Mouse (Mus musculus) heart, adult 10 weeks (tissue): ENCODE measurements around the gene Cct7. TPM values are rescaled to one million over a fixed set of nuclear protein-coding genes. Genes with fewer than 3 reads are reported as not detected.

Source experiments
- polyA plus RNA-seq: library from polyadenylated mRNA; stranded (reverse); fragments of 350-450 nt; fragmentation: Illumina TruSeq; extraction: RNeasy Lipid Tissue Mini Kit (QIAGEN cat#74804); gene quantifications from one replicate; pipeline ENCODE4 v1.2.3, GENCODE M21; 2014; ENCODE audit warnings: low read depth, low replicate concordance

Gene Cct7
- polyA plus RNA-seq: 156 TPM

DNA sequence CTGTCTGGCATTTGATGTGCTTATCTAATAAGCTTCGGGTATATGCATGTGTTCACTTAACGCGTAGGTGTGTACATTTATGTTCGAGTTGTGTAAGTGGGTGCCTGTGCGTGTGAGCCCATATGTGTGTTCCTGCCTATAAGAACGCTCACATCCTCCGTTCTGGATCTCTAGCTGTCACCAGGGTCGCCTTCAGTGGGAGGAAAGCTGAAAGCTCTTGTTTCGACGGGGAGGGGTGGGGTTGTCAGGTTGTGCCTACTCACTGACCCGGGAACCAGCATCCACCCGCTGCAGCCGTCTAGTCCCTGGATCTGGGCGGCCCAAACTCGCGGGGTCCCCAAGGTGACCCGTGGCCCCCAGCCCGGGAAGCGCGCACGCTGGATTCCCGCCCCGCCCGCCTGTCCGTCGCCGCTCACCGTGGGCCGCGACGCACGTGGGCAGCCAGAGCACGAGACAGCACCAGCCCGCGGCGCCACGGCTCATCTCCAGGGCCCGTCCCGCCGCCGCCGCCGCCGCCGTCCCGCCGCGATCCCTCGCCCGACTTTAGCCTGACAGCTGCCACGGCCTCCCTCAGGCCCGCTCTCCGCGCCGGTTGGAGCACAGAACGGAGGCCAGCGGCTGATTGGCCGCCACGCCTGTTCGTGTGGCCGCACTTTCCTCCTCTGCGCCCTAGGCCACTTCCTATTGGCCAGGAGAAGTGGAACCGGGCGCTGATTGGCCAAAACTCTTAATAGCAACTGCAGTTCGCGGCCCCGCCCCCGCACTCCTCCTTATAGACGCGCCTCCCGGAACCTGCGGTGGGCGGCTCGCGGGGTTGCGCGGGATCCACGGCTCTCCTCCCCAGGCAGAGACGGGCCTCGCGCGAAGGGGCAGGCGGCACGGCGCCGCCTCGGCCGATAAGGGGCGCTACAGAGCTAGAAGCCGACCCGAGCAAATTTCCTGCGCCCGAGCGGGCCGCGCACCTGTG lies at the start of gene Cct7:
Cct7 (plus strand) TSS at position 818 of the 967 bp plus-strand sequence.

DNA sequence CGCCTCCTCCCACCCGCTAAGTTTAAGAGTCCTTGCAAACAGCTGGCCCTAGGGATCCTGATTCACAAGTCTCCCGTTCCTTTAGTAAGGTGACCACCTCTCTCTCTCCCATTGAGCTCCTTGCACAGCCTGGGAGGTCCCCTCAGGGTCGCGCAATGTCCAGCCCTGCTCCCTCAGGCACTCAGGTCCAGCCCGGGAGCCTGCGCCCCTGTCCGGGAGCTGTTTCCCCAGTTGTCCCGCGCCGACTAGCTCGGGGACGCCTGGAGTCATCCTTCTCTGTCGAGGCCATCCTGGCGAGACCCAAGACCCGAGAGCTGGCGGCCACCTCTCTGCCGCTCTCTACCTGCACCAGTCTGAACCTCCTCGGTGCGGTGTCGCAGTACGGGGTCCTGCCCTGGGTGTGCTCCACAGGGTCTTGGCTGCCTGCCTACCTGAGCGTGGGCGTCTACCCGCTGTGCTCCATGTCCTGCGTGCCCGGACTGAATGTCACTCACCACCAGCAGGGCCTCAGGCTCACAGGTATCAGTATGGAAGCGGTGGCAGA lies 27.4 kb upstream of the Cct7 start, which contains the start of gene Noto:
Noto (plus strand) TSS at position 51 of the 544 bp plus-strand sequence.

DNA sequence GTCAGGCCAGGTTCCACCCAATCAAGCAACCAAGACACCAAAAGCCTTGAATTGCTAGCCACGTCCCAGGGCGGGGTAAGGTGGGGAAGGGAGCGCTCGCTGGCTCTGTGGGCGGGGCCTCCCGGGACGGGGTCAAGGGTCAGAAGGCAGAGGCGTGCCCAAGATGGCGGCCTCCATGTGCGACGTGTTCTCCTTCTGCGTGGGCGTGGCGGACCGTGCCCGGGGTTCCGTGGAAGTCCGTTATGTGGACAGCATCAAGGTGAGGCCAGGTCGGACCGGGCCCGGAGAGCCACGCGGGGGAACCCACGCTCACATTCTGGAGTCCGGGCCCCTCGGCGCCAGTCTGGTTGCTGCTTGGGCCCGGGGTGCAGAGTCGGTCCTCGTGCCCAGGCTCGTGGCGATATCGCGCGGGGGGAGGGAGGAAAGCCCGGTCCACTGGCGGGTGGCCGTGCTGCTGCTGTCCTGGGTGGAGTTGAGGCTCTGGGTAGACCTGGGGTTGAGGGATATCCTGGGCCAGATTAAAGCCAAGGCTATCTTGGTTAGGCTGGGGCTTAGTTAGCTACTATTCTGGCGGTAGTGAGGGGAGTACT lies 19.4 kb upstream of the Cct7 start, which contains the start of gene Smyd5:
Smyd5 (plus strand) TSS at position 148 of the 590 bp plus-strand sequence.

DNA sequence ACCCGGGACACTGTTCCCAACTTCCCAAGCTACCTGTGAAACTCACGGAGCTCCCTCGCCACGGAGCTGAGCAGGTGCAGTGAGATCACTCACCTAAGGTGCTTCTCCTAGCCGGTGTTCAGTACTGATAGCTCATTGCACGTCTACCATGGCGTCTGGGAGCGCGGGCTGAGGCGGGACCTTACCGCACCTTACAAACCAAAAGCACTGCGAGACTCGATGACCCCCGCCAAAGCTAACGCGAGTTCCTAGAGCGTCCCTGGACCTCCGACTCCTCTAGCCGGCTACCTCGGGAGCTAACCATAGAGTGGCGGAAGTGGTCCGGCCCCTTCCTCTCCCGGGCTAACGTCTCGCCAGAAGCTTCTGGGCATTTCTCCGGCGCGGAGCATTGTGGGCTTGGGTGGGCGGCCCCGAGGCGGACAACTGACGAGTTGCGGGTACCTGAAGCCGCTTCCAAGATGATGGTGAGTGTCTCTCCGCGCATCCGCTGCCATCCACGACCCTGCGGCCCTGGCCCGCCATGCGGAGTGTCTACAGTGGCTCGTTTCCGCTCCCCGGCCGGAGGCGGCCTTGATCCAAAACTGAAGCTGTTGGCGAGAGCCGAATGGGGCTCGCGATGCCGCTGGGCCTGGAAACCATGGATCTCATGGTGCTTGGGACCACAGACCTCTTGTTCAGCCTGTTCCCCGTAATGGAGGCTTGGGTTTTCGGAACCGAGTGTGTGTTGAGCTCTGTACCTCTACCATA lies 523 bp downstream of the Cct7 start, which contains the start of gene Pradc1:
Pradc1 (minus strand) TSS at position 307 of the 747 bp plus-strand sequence.

DNA sequence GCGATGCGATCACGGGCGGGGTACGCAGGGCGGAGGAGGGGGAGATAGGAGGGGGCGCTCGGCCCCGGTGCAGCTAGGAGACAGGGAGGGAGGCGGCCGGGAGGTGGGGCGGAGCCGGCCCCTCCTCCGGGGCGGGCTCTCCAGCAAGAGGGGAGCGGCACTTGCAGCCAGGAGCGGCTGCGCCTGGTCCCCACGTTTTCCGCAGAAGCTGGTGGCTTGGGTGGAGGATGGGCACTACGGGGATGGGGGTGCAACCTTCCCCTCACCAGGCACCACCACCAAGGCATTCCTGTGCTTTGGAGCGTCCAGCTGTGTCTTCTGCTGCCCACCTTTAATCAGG lies 51.6 kb downstream of the Cct7 start, which contains the start of gene Fbxo41:
Fbxo41 (minus strand) TSS at position 84 of the 340 bp plus-strand sequence.

DNA sequence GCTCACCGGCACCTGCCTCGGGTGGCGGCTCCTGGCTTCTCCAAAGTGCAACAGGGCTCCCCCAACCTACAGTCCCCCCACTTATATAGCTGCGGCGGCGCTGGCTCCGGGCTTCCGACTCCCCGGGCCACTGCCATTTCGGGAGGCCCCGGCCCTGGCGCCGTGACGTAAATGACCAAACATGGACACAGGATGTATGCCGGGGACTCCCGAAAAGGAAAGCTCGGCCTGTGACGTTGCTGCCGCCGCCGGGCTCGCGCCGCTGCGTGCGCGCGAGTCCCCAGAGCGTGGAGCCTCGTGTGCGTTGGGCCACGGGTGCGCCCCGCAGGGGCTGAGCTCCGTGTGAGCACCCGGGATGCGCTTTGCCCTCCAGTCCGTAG lies 62.2 kb downstream of the Cct7 start, which contains the start of gene Egr4:
Egr4 (minus strand) TSS at position 59 of the 380 bp plus-strand sequence.

Other genes with a start within 250 kb of the Cct7 start
- 4.1 TPM for gene Sfxn5, start 118.1 kb upstream of the Cct7 start, polyA plus RNA-seq
- 52.2 TPM for gene Rab11fip5, start 76.9 kb upstream of the Cct7 start, polyA plus RNA-seq
- not detected for gene Noto, start 27.6 kb upstream of the Cct7 start, polyA plus RNA-seq
- gene Smyd5, start 19.5 kb upstream of the Cct7 start, polyA plus RNA-seq: 16.5 TPM
- gene Pradc1, start 456 bp downstream of the Cct7 start, polyA plus RNA-seq: 20.1 TPM
- gene Fbxo41, start 51.5 kb downstream of the Cct7 start, polyA plus RNA-seq: not detected
- not detected for gene Egr4, start 62.1 kb downstream of the Cct7 start, polyA plus RNA-seq
- gene Alms1, start 136.0 kb downstream of the Cct7 start, polyA plus RNA-seq: 1.2 TPM